Mouse (Mus musculus) liver, adult (tissue): ENCODE measurements around the gene Syne2.

Experiments
- GATA4 ChIP-seq: IDR thresholded peaks from 2 replicates; pipeline ENCODE4 v1.6.1; 2014; ENCODE audit warnings: mild to moderate bottlenecking, low read length; ENCODE audit not compliant: insufficient replicate concordance

Syne2 gene

DNA sequence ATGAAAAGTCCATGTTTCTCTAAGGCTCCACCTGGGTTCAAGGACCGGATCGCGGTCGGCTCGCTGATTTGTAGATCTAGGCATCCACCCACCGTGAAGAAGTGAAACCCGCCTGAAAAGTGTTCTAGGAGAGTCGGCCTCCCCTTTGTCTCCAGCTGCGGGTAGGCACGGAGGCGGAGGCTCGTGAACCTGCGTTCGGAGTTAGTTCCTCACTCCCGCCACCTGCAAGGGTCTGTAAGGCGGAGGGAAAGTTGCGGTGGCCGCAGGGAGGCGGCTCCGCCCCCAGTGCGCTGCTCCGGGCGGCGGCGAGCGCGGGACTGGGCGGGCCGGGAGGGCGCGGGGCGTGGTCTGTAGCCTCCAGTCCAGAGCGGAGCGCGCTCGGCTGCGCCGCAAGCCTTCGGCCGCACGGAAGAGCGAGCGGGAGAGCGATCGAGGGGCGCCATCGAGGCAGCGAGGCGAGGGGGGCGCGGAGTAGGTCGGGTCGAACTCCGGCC, at the start of gene Syne2:
Gene Syne2, plus strand, starts transcription at position 176 of the 494 bp plus-strand sequence.
- TF ChIP-seq GATA4: no peak; the same call in 1 of the 2 replicates

DNA sequence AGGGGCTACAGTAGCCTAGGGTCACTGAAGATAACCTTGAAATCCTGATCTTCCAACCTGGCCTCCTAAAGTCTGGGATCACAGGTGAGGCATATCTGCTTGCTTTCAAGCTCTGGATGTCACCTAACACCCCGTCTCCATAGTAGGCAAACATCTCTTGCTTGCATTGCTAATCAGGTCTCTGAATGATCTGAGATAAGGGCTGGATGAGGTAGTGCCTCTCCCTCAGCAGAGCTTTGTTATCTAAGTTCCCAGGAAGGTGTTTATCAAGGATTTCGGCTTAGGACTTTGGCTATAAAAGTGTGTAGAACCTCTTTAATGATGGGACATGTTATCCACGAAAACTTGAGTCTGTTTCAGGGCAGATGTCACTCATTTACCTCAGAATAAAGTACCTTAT, 46.5 kb upstream of the Syne2 start:
- no peak for TF ChIP-seq GATA4

DNA sequence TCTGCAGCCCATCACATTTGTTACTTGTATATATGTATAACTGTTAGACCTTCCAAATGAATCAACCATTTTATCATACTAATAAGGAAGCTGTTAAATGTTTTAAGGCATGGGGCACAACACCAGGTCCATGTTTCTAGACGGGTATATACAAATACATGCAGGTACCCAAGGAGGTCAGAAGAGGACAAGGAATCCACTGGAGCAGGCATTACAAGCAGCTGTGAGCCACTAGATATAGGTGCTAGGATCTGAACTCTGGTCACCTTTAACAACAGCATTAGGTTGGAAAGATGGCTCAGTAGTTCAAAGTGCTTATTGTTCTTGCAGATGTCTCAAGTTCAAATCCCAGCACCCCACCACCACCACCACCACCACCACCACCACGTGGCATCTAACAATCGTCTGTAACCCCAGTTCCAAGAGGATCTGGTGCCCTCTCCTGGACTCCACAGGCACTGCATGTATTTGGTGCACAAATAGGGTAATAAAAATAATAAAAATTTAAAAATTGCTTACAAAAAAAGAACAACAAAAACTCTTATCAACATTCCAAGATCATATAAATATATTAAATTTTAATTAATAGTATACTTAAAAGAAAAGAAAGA, 45.4 kb upstream of the Syne2 start:
- TF ChIP-seq GATA4: no peak

DNA sequence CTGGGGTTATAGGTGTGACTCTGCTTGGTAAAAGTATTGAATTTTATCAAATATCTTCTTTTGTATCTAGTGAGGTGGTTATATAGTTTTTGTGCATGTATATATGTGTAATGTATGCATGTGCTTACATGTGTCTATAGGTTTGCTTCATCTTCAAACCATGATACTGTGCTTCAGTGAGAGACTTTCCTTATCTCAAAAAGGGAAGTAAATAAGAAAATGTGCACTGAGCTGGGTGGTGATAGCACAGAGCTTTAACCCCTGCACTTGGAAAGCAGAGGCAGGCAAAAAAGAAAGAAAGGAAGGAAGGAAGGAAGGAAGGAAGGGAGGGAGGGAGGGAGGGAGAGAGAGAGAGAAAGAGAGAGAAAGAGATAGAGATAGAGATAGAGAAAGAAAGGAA, 36.5 kb upstream of the Syne2 start:
- no peak for TF ChIP-seq GATA4

DNA sequence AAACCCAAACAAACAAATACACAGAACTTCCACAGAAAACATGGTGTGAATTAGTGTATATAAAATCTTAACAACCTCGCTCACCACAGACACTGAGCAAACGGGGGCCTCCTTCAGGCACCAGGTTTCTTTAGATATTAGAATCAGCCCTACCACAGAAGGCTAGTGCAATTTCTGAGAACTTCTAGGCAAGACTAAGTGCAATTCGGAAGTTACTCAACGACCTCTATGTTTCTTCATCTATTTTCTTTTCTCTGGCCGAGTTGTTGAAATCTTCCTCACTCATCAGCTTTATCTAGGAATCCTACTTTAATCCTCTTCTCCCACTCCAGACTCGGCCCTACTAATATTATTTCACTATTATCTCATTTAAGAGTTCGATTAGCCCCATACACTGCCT, 35.9 kb upstream of the Syne2 start:
- TF ChIP-seq GATA4: no peak

DNA sequence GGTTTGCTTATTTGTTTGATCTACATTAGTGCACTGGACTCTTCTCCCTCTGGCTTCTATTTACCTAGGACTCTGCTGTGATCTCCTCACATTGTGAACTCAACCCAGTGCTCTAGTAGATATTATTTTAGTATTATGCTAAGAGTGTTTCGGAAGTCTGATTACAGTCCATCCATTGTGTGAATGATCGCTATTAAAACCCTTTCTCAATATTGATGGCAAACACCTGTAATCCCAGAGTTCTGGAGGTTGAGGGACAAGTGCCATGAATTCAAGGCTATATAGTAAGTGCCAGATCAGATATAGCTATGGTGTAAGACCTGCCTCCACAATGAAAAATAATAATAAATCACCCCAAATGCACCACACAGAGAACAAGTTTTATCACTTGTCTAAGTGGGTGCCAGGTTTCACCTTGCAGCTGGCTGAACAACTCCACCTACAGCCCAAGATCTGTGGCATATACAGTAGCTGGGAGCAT, 33.6 kb upstream of the Syne2 start:
- TF ChIP-seq GATA4: no peak

DNA sequence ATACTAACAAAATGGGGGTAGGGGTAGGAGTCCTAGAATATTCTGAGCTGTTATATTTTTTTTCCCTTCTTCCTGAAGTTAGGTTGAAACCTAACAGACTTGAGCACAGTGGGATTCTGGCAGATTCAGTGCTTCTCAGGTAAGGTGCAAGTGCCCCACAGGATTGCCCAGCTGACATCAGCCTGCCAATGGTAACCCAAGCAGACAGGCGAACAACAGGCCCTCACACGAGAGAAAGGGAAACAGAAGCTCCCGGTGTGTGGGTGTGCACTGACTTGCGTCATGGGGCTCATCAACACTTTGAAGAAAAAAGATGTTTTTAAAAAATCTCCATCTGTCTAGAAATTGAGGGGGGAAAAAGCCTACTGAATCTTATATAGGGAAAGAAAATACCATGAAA, 28.5 kb upstream of the Syne2 start:
- no peak for TF ChIP-seq GATA4

DNA sequence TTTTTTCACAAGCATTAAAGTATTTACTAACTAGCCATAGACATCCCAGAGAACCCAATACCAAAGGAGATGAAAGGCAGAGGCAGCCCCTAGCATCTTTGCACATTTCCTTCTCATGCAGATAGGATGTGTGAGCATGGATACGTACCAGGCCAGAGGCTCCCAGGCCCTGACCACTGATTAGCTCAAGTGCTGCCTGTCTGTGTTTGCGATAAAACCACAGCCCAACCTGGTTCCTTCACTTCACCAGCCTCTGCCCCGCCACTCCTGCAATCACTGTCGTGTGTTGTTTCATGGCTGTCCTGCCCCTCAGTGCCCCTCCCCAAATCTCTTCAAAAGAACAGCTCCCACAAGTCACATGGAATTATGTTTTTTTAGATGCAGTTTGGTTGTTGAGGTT, 23.4 kb upstream of the Syne2 start:
- no peak for TF ChIP-seq GATA4

DNA sequence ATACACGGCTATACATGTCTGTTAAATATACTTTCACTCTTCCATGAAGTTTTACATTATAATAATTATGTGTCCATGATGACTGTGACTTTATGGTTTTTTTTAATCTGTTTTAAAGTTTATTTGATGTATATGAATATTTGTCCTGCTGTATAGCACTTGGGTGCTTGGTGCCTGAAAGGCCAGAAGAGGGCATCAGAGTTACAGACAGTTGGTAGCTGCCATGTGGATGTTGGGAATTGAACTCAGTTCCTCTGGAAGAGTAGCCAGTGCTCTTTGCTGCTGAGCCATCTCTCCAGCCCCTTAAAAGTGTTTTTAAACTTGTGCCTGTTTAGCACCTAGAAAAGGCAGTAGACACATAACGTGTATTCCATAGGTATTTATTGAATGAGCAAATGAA, 21.4 kb upstream of the Syne2 start:
- no peak for TF ChIP-seq GATA4

DNA sequence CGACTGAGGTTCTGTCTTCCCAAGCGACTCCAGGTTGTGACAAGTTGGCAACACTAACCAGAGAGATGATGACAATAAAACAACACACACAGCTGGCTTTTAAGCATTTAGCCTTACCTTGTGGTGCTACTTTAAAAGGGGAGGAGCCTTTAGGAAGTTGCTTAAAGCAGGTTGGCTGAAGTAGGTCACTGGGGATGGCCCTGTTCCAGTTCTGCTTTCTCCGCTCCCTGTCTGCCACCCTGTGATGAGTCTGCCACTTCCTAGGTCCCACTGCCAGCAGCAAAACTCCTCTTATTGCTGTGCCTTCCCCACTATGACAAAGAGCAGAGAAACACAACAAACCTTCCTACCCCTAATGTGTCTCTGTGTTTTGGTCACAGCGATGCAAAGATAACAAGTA, 11.7 kb upstream of the Syne2 start:
- no peak for TF ChIP-seq GATA4

DNA sequence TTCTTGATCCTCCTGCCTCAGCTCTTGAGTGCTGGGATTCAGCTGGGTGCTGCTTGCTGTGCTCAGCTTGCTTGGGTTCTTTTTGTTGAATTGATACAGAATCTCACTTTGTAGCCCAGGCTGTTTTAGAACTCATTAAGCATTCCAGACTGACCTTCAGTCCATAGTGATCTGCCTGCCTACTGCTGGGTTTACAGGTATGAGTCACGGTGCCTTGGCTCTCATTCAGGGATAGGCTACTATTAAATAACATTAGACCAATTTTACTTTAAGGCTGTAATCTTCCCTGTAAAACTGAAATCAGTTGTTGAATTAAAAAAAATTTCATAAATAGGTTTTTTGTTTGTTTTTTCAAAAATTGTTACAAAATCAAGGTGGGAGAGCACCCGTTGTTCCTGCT, 4.2 kb upstream of the Syne2 start:
- no peak for TF ChIP-seq GATA4

DNA sequence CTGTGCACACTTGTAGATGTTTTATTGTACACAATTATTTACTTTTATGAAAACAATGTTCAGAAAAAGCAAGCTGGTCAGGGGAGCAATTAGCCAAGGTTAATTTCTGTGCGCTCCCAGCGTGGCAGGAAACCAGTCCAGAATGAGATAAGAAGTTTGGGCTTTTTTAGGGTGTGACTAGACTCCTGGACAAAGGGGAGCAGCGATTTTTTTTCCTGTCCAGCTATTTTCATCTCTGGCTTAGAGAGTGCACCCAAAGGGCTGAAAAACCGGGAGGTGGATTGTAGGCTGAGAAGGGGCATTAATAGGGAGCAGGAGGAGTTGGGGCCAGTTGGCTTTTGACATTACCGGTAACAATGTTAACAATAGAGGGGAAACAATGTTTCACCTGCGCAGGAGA, 3.4 kb upstream of the Syne2 start:
- no peak for TF ChIP-seq GATA4

DNA sequence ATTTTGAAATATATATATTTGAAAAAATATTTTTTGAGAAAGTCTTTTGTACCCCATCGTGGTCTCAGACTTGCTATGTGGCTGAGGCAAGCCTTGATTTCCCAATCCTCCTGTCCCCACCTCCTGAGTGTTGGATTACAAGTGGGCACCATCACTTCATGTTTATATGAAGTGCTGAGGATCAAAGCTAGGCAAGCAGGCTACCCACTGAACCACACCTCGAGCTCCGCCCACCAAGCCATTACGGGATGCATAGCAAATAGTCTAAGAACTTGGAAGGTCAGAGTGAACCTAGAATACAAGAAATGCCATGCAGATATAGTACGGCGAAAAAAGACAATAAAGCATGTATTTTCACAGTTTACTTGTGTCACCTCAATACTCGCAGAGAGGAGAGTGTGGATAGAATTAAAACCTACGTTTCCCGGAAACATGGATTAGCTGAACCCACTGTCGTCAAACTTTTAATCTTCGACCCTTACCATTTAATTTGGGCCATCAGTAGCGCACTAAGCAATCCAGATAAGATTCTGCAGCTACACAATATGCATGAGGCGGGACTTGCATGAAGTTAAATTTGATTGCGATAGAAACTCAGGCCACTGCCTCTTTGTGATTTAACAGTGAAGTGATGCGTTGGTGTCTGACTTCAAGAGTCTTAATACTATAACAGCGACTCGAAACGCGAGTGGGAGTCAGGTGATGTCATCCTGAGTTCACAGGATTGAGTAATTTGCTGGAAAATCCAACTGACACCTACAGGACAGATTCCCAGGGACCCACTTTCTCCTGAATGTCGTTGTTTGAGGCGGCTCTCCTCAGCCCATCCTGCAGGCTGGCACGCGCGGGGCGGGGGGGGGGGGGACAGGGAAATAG, 715 bp upstream of the Syne2 start:
- no peak for TF ChIP-seq GATA4

DNA sequence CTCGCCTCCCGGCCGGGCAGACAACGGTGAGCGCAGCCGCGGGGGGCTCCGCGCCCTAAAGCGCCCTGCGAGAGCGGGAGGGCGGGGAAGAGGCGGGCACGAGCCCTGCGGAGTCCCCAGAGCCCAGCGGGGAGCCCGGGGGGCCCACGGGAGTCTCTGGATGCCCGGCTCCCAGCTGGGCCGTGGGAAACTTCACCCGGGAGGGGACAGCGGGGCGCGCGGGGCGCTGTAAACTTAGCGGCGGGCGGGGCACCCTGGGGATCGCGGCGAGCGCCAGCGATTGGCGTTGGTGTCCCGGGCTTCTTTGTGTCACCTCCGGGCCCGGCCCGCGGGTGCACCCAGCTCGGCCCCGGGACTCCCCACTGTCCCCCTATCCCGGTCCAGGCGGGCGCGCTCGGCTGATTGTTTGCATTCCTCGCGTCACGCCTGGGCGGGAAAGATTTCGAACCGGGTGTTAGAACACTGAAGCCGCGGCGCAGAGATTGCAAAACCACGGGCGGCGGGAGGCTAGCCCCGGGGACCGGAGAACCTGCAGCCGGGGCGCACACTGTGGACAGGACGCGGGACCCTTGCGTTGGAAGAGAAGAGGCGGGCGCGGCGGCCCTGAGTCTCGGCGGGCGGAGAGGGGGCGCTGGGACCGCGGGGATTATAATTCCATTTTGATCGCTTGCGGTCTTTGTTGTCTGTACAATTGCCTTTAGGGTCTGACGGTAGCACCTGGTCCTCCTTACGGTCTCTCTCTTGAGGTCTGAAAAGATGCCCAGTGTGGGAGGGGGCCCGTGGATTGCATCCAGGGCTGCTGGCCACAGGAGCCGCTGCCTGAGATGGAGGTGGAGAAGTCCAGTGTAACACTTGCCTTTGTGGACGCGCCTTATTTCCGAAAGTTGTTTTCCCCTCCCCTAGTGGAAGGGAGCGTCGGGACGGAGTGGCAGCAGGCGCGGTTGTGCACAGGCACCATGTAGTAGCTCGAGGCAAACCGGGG, 810 bp downstream of the Syne2 start:
- TF ChIP-seq GATA4: no peak

DNA sequence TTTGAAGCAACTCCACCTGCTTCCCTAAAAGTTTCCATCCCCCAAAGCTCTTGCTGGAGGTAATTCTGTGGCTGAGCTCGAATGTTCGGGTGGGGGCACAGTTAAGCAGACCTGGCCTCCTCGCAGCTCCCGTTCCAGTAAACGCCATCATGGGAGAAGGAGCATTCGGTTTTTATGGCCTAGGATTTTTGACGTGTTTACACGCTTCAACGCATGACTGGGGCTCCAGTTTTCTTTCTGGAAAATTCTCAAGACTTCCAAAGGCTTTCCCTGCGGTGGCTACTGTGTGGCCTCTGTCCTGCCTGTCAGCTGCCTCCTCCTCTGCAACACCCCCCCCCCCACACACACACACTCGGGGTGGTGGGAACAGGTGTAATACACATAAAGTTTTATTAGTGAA, 1.5 kb downstream of the Syne2 start:
- TF ChIP-seq GATA4: no peak
